Mouse (Mus musculus): ENCODE measurements around the gene Lpin3. TPM values are rescaled to one million over a fixed set of nuclear protein-coding genes. Genes with fewer than 3 reads are reported as not detected.

The Lpin3 gene
- polyA plus RNA-seq, 1 experiment: 1.9 TPM

GRCm38 (mm10) chr2:160914656-160915055 is 34.2 kb downstream of the Lpin3 start:
- no peaks in the 10 kb centered on the region for H3K4me1 ChIP-seq (ENCODE audit: control insufficient read depth, insufficient read depth, low read length)
- H3K27ac ChIP-seq (ENCODE audit: control insufficient read depth, insufficient read depth, low read depth, low read length, poor library complexity): no peak overlapping the region
- H3K4me3 ChIP-seq (replicated peaks; ENCODE audit: control insufficient read depth, low read depth, low read length): no peak overlapping the region
- 72% methylated on average over 9 of the region's 9 CpGs for WGBS
- TF ChIP-seq CTCF (IDR thresholded peaks at IDR 0.05; ENCODE audit: control insufficient read depth, insufficient read depth, low read length) (no peak), POLR2A (IDR thresholded peaks at IDR 0.05; ENCODE audit: borderline replicate concordance, control insufficient read depth, low read depth, low read length) (no peak)

- Histone ChIP-seq H3K27ac (ENCODE audit: control insufficient read depth, insufficient read depth, low read depth, low read length, poor library complexity) (no peak overlapping the region), H3K4me3 (replicated peaks; ENCODE audit: control insufficient read depth, low read depth, low read length) (no peak overlapping the region), H3K4me1 (ENCODE audit: control insufficient read depth, insufficient read depth, low read length) (no peaks in the 10 kb centered on the region)
- TF ChIP-seq CTCF (IDR thresholded peaks at IDR 0.05; ENCODE audit: control insufficient read depth, insufficient read depth, low read length) (no peak), POLR2A (IDR thresholded peaks at IDR 0.05; ENCODE audit: borderline replicate concordance, control insufficient read depth, low read depth, low read length) (no peak)
- WGBS: 75% methylated on average over 13 of the region's 13 CpGs
Measured at GRCm38 (mm10) chr2:160915821-160916610, 35.5 kb downstream of the Lpin3 start.

GRCm38 (mm10) chr2:160916714-160917113 is 36.2 kb downstream of the Lpin3 start:
- TF ChIP-seq POLR2A (IDR thresholded peaks at IDR 0.05; ENCODE audit: borderline replicate concordance, control insufficient read depth, low read depth, low read length): no peak
- TF ChIP-seq CTCF (IDR thresholded peaks at IDR 0.05; ENCODE audit: control insufficient read depth, insufficient read depth, low read length): no peak
- H3K27ac ChIP-seq (ENCODE audit: control insufficient read depth, insufficient read depth, low read depth, low read length, poor library complexity): no peak overlapping the region
- H3K4me3 ChIP-seq (replicated peaks; ENCODE audit: control insufficient read depth, low read depth, low read length): no peak overlapping the region
- no peaks in the 10 kb centered on the region for H3K4me1 ChIP-seq (ENCODE audit: control insufficient read depth, insufficient read depth, low read length)
- 75% methylated on average over 8 of the region's 8 CpGs for WGBS

GRCm38 (mm10) chr2:160917313-160917712 is 36.8 kb downstream of the Lpin3 start:
- WGBS: 90% methylated on average over 3 of the region's 3 CpGs
- no peak for TF ChIP-seq CTCF (IDR thresholded peaks at IDR 0.05; ENCODE audit: control insufficient read depth, insufficient read depth, low read length)
- no peak for TF ChIP-seq POLR2A (IDR thresholded peaks at IDR 0.05; ENCODE audit: borderline replicate concordance, control insufficient read depth, low read depth, low read length)

GRCm38 (mm10) chr2:160918154-160918929 is 37.9 kb downstream of the Lpin3 start:
- 70% methylated on average over 8 of the region's 8 CpGs for WGBS
- no peaks in the 10 kb centered on the region for H3K4me1 ChIP-seq (ENCODE audit: control insufficient read depth, insufficient read depth, low read length)
- H3K27ac ChIP-seq (ENCODE audit: control insufficient read depth, insufficient read depth, low read depth, low read length, poor library complexity): no peak overlapping the region
- TF ChIP-seq CTCF (IDR thresholded peaks at IDR 0.05; ENCODE audit: control insufficient read depth, insufficient read depth, low read length) (no peak), POLR2A (IDR thresholded peaks at IDR 0.05; ENCODE audit: borderline replicate concordance, control insufficient read depth, low read depth, low read length) (no peak)
- no peak overlapping the region for H3K4me3 ChIP-seq (replicated peaks; ENCODE audit: control insufficient read depth, low read depth, low read length)

More at GRCm38 (mm10) chr2:160917313-160917712, 36.8 kb downstream of the Lpin3 start:
- no peak overlapping the region for H3K4me3 ChIP-seq (replicated peaks; ENCODE audit: control insufficient read depth, low read depth, low read length)
- H3K4me1 ChIP-seq (ENCODE audit: control insufficient read depth, insufficient read depth, low read length): no peaks in the 10 kb centered on the region
- no peak overlapping the region for H3K27ac ChIP-seq (ENCODE audit: control insufficient read depth, insufficient read depth, low read depth, low read length, poor library complexity)

- no peak for TF ChIP-seq POLR2A (IDR thresholded peaks at IDR 0.05; ENCODE audit: borderline replicate concordance, control insufficient read depth, low read depth, low read length)
- no peak for TF ChIP-seq CTCF (IDR thresholded peaks at IDR 0.05; ENCODE audit: control insufficient read depth, insufficient read depth, low read length)
- Histone ChIP-seq H3K4me3 (replicated peaks; ENCODE audit: control insufficient read depth, low read depth, low read length) (no peak overlapping the region), H3K27ac (ENCODE audit: control insufficient read depth, insufficient read depth, low read depth, low read length, poor library complexity) (no peak overlapping the region), H3K4me1 (ENCODE audit: control insufficient read depth, insufficient read depth, low read length) (no peaks in the 10 kb centered on the region)
- 74% methylated on average over 2 of the region's 2 CpGs for WGBS
Measured at GRCm38 (mm10) chr2:160918930-160919215, 38.4 kb downstream of the Lpin3 start.

GRCm38 (mm10) chr2:160921285-160921684 is 40.8 kb downstream of the Lpin3 start:
- Histone ChIP-seq H3K4me1 (ENCODE audit: control insufficient read depth, insufficient read depth, low read length) (no peaks in the 10 kb centered on the region), H3K27ac (ENCODE audit: control insufficient read depth, insufficient read depth, low read depth, low read length, poor library complexity) (no peak overlapping the region), H3K4me3 (replicated peaks; ENCODE audit: control insufficient read depth, low read depth, low read length) (no peak overlapping the region)
- TF ChIP-seq CTCF (IDR thresholded peaks at IDR 0.05; ENCODE audit: control insufficient read depth, insufficient read depth, low read length) (no peak), POLR2A (IDR thresholded peaks at IDR 0.05; ENCODE audit: borderline replicate concordance, control insufficient read depth, low read depth, low read length) (no peak)
- 70% methylated on average over 7 of the region's 7 CpGs for WGBS

- Histone ChIP-seq H3K27ac (ENCODE audit: control insufficient read depth, insufficient read depth, low read depth, low read length, poor library complexity) (no peak overlapping the region), H3K4me3 (replicated peaks; ENCODE audit: control insufficient read depth, low read depth, low read length) (no peak overlapping the region), H3K4me1 (ENCODE audit: control insufficient read depth, insufficient read depth, low read length) (no peaks in the 10 kb centered on the region)
- WGBS: 87% methylated on average over 9 of the region's 9 CpGs
- no peak for TF ChIP-seq CTCF (IDR thresholded peaks at IDR 0.05; ENCODE audit: control insufficient read depth, insufficient read depth, low read length)
- no peak for TF ChIP-seq POLR2A (IDR thresholded peaks at IDR 0.05; ENCODE audit: borderline replicate concordance, control insufficient read depth, low read depth, low read length)
Measured at GRCm38 (mm10) chr2:160925203-160925602, 44.7 kb downstream of the Lpin3 start.
